Mouse (Mus musculus) E14TG2a.4 (cell line): ENCODE measurements around the gene Trip12.
A peak's percentile ranks its signal among the peaks of the same experiment; 100 is the strongest.

Experiments
- CTCF ChIP-seq: conservative IDR thresholded peaks from 2 replicates; pipeline ENCODE4 v1.5.1; 2014; ENCODE audit warnings: low read length
- NANOG ChIP-seq: IDR thresholded peaks from 2 replicates; pipeline ENCODE4 v1.6.1; 2014; ENCODE audit warnings: borderline replicate concordance, low read length, mixed read lengths
- POU5F1 ChIP-seq: IDR thresholded peaks from 2 replicates; pipeline ENCODE4 v1.6.1; 2014; ENCODE audit warnings: low read length, borderline replicate concordance

- TF ChIP-seq CTCF (peak; percentile 85), POU5F1 (no peak), NANOG (no peak)
Measured at GRCm38 (mm10) chr1:84733799-84734198, 106.5 kb downstream of the Trip12 start.
